Mouse (Mus musculus) spleen, adult 2 months (tissue): ENCODE results near the gene Unc5c.

Source experiments
- CTCF ChIP-seq: fragments of 200-500 bp; IDR thresholded peaks from 2 replicates; pipeline ENCODE4 v1.5.1; 2011; ENCODE audit warnings: mild to moderate bottlenecking, inconsistent platforms; ENCODE audit not compliant: insufficient read depth, insufficient read length, insufficient replicate concordance; ENCODE audit errors: extremely low read depth
- POLR2A ChIP-seq: fragments of 200-500 bp; IDR thresholded peaks from 2 replicates; pipeline ENCODE4 v1.6.1; 2011; ENCODE audit warnings: low read depth, low read length, inconsistent platforms

- TF ChIP-seq CTCF = no peak
- TF ChIP-seq POLR2A = no peak
Measured at GRCm38 (mm10) chr3:141724499-141724898, 259.5 kb downstream of the Unc5c start.
